Mouse (Mus musculus) bone marrow macrophage, adult 2 months (primary cell): ENCODE data around the gene Rreb1. TPM values are rescaled to one million over a fixed set of nuclear protein-coding genes. Genes with fewer than 3 reads are reported as not detected.

Experiments used
- H3K27ac ChIP-seq: 2 replicates; pipeline ENCODE4 v1.5.1; 2012; ENCODE audit warnings: low read depth, low read length; ENCODE audit not compliant: insufficient read depth
- H3K4me1 ChIP-seq: 2 replicates; pipeline ENCODE4 v1.6.1; 2012; ENCODE audit warnings: low read length; ENCODE audit not compliant: control insufficient read depth, insufficient read depth
- H3K4me3 ChIP-seq: 2 replicates; pipeline ENCODE4 v1.5.1; 2012; ENCODE audit warnings: mild to moderate bottlenecking, low read length, moderate library complexity; ENCODE audit not compliant: insufficient read depth
- CTCF ChIP-seq: IDR thresholded peaks from 2 replicates; pipeline ENCODE4 v1.5.1; 2012; ENCODE audit warnings: low read depth, mild to moderate bottlenecking, low read length, moderate library complexity
- POLR2A ChIP-seq: IDR thresholded peaks from 2 replicates; pipeline ENCODE4 v1.6.1; 2012; ENCODE audit warnings: mild to moderate bottlenecking, low read depth, low read length, borderline replicate concordance
- polyA plus RNA-seq: library from polyadenylated mRNA; stranded (reverse); fragments of >200 nt; gene quantifications from 2 replicates; pipeline ENCODE4 v1.2.4, GENCODE M21; 2012; ENCODE audit not compliant: missing spikeins, insufficient read depth, insufficient read length

Rreb1 gene
- polyA plus RNA-seq, 1 experiment: 57.2 TPM

DNA sequence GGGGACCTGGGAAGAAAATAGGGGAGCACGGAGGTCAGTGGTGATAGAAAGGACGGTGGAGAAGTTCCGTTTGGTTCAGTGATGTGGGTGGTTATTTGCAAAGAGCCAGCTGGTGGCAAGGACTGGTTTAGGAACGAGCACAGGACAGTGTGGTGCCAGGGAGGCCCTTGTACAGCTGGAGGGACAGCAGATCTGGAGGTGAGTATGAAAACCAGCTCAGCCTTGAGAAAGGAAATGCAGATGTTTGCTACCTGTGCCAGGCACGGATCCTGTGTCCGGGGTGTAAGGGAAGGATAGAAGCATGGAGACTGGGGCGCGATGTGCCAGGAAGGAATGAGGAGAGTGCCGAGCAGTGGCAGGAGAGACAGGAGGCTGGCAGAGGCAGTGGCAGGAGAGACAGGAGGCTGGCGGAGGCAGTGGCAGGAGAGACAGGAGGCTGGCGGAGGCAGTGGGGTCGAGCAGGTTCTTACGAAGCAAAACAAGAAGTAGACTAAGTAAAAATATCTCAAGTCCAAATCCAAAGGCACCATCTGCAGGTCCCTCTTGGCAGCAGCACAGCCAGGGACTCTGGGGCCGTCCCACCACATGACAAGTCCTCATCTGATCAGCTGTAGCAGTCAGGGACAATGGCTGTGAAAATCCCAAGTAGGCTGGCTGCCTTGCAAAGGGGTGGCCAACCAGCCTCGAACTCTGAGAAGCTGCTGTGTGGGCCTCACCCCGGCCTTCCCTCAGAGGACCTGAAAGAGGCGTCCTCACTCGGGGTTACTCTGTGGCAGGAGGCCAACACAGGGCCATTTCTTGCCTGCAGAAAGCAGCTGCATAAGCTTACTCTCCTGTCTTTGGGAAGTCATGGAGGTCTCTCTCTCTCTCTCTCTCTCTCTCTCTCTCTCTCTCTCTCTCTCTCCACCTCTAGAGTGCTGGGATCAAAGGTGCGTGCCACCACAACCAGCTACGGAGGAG is 186.2 kb downstream of the Rreb1 start:
- H3K4me1 ChIP-seq: peaks cover 29% of the 10 kb centered on the region
- TF ChIP-seq CTCF (no peak), POLR2A (no peak)
- peak overlapping the region; percentile 54 for H3K4me3 ChIP-seq
- peak overlapping the region; percentile 52 for H3K27ac ChIP-seq

DNA sequence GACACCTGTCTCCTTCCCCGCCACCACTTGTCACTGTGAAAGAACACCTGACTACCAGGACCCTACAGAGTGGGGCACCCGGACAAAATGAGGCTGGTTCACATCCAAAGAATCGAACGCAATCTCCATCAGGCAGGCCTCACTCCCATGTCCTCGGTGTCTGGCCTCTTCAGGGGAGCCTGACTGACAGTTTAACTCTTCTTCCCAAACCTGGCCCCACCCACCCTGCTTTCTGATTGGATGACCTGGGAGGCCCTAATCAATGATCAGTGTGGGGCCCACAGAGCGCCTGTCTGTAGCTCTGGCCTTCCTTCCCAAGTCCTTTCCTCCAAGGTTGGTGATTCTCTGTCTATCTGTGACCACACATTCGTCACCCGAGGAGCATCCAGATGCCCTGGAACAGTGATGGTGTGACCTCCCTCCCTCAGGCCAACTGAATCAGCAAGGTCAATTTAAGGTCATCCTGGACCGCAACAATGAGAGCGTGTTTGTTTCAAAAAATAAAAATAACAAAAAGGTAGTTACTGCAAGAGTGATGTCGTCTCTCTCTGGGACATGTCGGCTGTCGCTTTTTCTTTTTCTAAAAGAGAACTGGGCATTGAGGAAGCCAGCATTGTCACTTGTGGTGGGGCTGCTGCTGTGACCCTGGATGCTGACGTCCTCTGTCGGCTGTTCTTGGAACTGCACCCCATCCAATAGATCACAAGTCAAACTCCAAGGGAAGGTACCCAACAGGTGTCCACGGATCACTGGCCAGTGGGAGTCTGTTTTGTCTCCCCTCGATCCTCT is 187.1 kb downstream of the Rreb1 start:
- peak overlapping the region; percentile 52 for H3K27ac ChIP-seq
- TF ChIP-seq POLR2A: no peak
- peak; percentile 62; the same call in 1 of the 2 replicates for TF ChIP-seq CTCF
- peaks cover 20% of the 10 kb centered on the region for H3K4me1 ChIP-seq
- H3K4me3 ChIP-seq: no peak overlapping the region

- no peak overlapping the region for H3K27ac ChIP-seq
Observed at GRCm38 (mm10) chr13:37966256-37967051, 188.3 kb downstream of the Rreb1 start.

GRCm38 (mm10) chr13:37967052-37967437 is 188.8 kb downstream of the Rreb1 start:
- H3K27ac ChIP-seq: no peak overlapping the region
- TF ChIP-seq CTCF: no peak
- no peak for TF ChIP-seq POLR2A
- H3K4me1 ChIP-seq: peaks cover 20% of the 10 kb centered on the region
- no peak overlapping the region for H3K4me3 ChIP-seq

More at GRCm38 (mm10) chr13:37966256-37967051, 188.3 kb downstream of the Rreb1 start:
- H3K4me3 ChIP-seq: no peak overlapping the region
- peaks cover 20% of the 10 kb centered on the region for H3K4me1 ChIP-seq
- TF ChIP-seq CTCF (no peak), POLR2A (no peak)

GRCm38 (mm10) chr13:37967565-37967964 is 189.4 kb downstream of the Rreb1 start:
- no peak overlapping the region for H3K27ac ChIP-seq
- no peak overlapping the region for H3K4me3 ChIP-seq
- TF ChIP-seq CTCF (no peak), POLR2A (no peak)
- peaks cover 20% of the 10 kb centered on the region for H3K4me1 ChIP-seq

DNA sequence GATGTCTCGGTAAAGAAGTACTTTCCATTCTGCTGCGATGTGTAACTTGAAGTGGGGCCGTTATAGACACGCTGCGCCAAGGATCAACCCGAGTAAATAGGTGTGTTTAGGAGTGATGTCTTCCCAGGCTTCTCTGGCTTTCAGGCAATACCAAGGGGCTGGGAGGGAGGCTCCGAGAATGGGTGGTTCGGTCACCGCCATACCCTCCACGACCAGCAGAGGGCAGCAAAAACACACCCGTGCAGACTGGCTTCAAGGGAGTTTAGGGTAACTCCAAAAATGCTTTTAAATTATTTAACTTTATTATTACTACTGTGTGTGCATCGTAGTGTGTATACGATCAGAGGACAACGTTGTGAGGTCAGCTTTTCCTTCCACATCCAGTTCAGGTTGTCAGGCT is 191.1 kb downstream of the Rreb1 start:
- peaks cover 15% of the 10 kb centered on the region for H3K4me1 ChIP-seq
- TF ChIP-seq CTCF: peak; percentile 91
- no peak for TF ChIP-seq POLR2A
- H3K4me3 ChIP-seq: no peak overlapping the region
- H3K27ac ChIP-seq: no peak overlapping the region

DNA sequence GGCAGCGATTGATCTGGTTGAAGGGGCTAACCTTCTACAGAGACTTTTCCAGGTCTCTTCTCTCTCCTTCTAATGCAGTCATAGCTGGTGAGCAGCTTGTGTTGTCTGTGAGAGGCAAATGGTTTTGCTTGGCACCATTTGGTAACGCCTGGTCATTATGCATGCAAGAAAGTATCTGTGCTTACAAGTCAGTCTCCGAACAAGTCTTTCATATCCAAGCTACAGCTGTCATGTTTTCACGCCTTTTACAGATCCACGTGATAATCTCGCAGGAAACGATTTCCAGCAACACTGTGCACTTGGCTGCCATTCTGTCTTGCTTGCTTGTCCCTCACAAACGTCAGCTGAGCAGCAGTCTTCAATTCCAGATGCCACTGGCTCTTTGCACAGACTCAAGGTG is 191.8 kb downstream of the Rreb1 start:
- Histone ChIP-seq H3K27ac (no peak overlapping the region), H3K4me3 (no peak overlapping the region), H3K4me1 (peaks cover 9% of the 10 kb centered on the region)
- TF ChIP-seq CTCF (no peak), POLR2A (no peak)

- Histone ChIP-seq H3K27ac (no peak overlapping the region), H3K4me3 (no peak overlapping the region), H3K4me1 (no peaks in the 10 kb centered on the region)
- TF ChIP-seq CTCF: no peak
- TF ChIP-seq POLR2A: no peak
Observed at GRCm38 (mm10) chr13:37970887-37971530, 192.8 kb downstream of the Rreb1 start.

- Histone ChIP-seq H3K4me3 (no peak overlapping the region), H3K4me1 (no peaks in the 10 kb centered on the region), H3K27ac (no peak overlapping the region)
- TF ChIP-seq CTCF (no peak), POLR2A (no peak)
Observed at GRCm38 (mm10) chr13:37974036-37974435, 195.8 kb downstream of the Rreb1 start.
